Mouse (Mus musculus) limb, embryonic 11.5 days (tissue): Measurements from ENCODE around the gene Wnt10b. TPM values are rescaled to one million over a fixed set of nuclear protein-coding genes. Genes with fewer than 3 reads are reported as not detected.

Experiments
- ATAC-seq: fragments of 200-750 bp; cut with Nextera tagmentation; 2 replicates; pipeline ENCODE4 v1.8.0; 2017; ENCODE audit warnings: low read depth; ENCODE audit not compliant: insufficient number of reproducible peaks, low FRiP score, low TSS enrichment
- DNase-seq: peaks from one replicate; pipeline ENCODE4 v3.0.0-alpha.2; 2015; ENCODE audit warnings: low spot score
- H3K27ac ChIP-seq: fragments of 300-500 bp; sonication (generic); replicated peaks from 2 replicates; pipeline ENCODE4 v1.5.1; 2014; ENCODE audit warnings: low read depth, mild to moderate bottlenecking, low read length
- H3K27me3 ChIP-seq: fragments of 300-500 bp; sonication (generic); 2 replicates; pipeline ENCODE4 v1.6.1; 2014; ENCODE audit warnings: mild to moderate bottlenecking, low read length, mixed read lengths; ENCODE audit not compliant: control insufficient read depth, insufficient read depth
- H3K36me3 ChIP-seq: fragments of 300-500 bp; sonication (generic); 2 replicates; pipeline ENCODE4 v1.6.1; 2014; ENCODE audit warnings: mild to moderate bottlenecking, low read length, moderate library complexity, mixed read lengths; ENCODE audit not compliant: control insufficient read depth, insufficient read depth
- H3K4me1 ChIP-seq: fragments of 300-500 bp; sonication (generic); 2 replicates; pipeline ENCODE4 v1.6.1; 2014; ENCODE audit warnings: low read length, mixed read lengths; ENCODE audit not compliant: control insufficient read depth, insufficient read depth
- H3K4me2 ChIP-seq: fragments of 300-500 bp; sonication (generic); 2 replicates; pipeline ENCODE4 v1.6.1; 2014; ENCODE audit warnings: low read depth, mild to moderate bottlenecking, moderate library complexity; ENCODE audit not compliant: severe bottlenecking
- H3K4me3 ChIP-seq: fragments of 300-500 bp; sonication (generic); 2 replicates; pipeline ENCODE4 v1.5.1; 2014; ENCODE audit warnings: low read depth, low read length
- H3K9ac ChIP-seq: fragments of 300-500 bp; sonication (generic); 2 replicates; pipeline ENCODE4 v1.6.1; 2014; ENCODE audit warnings: mild to moderate bottlenecking, low read length
- H3K9me3 ChIP-seq: fragments of 300-500 bp; sonication (generic); 2 replicates; pipeline ENCODE4 v1.6.1; 2016; ENCODE audit warnings: low read length; ENCODE audit not compliant: control insufficient read depth
- WGBS: fragments of 180-500 bp; shearing (Covaris S2); extraction: QIAGEN DNeasy Blood & Tissue Kit; methylation state at CpG from one replicate; pipeline ENCODE4 v1.1.7; 2014; 5-methylcytosine and 5-hydroxymethylcytosine counted together
- polyA plus RNA-seq: library from polyadenylated mRNA; unstranded; fragments of >200 nt; fragmentation: Nextera tagmentation; extraction: Ambion mirVana; gene quantifications from 2 replicates; pipeline ENCODE4 v1.2.1, GENCODE M21; 2014

The Wnt10b gene
- polyA plus RNA-seq, 1 experiment from 2014 or later = 0.81 TPM

DNA sequence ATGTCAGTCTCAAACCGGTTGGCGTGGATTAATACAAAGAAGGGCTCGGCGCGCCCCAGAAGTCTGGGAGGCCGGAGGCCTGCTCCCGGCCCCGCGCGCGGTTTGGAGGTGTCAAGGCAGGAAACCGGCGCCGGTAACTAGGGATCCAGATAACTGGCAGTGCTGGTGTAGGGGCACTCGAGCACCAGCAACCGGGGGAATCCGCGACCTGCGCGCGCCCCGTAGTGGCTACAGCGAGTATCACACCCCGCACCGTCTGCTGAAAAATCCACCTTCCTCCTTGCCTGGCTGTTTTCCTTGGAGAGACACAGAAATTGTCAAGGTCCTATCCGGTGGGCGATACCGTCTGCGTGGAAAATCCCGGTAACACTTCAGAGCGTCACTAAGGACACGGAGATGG is 26.1 kb upstream of the Wnt10b start:
- Histone ChIP-seq H3K9ac (no peak overlapping the region), H3K4me1 (peaks cover 21% of the 10 kb centered on the region), H3K4me3 (no peak overlapping the region), H3K27ac (no peak overlapping the region), H3K4me2 (no peak overlapping the region; the same call in 1 of the 2 replicates), H3K36me3 (no peaks in the 10 kb centered on the region), H3K9me3 (no peaks in the 10 kb centered on the region), H3K27me3 (peaks cover 98% of the 10 kb centered on the region)
- DNase-seq (peak; percentile 93), ATAC-seq (no peak)
- under 1% methylated on average over 32 of the region's 32 CpGs for WGBS

DNA sequence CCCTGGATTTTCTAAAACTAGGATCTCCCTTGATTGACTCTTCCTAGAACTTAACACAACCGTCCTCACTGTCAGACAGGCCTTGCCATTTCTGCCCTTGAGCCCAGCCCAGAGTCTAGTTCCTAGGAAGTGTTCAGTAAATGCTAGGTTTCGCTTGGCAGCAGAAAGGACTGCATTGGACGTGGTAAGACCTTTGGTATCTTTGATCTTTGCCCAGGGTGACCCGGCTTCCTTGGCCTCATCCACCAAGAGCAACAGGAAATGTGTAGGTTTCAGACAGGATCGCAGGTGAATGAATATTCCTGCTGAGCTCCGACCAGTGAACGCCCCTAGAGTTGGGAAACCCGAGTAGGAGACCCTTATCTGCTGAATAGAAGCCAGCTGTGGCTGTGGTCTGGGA is 25.0 kb upstream of the Wnt10b start:
- Histone ChIP-seq H3K9me3 (no peaks in the 10 kb centered on the region), H3K36me3 (no peaks in the 10 kb centered on the region), H3K27ac (no peak overlapping the region), H3K9ac (no peak overlapping the region), H3K4me2 (no peak overlapping the region), H3K4me3 (no peak overlapping the region), H3K4me1 (peaks cover 18% of the 10 kb centered on the region), H3K27me3 (peaks cover 98% of the 10 kb centered on the region)
- WGBS = 5% methylated on average over 8 of the region's 8 CpGs
- DNase-seq (no peak), ATAC-seq (no peak)

DNA sequence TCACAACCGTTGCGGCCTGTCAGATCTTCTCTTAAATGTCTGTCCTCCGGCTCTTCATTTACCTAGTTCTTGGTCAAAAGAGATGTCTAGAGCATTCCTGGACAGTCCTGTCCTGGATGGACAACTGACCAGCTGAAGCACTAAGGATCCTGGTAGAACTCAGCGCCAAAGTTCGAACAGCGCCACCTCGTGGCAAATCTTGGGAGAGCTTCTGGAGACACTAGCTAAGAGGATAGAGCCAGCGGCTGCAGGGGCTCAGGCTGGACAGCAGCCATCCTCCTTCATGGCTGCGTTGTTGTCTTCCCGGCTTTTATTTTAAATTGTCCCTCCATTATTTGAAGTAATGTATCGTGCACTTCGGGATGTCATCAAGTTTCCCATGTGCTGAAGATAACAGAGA is 21.4 kb upstream of the Wnt10b start:
- 10% methylated on average over 12 of the region's 12 CpGs for WGBS
- H3K9ac ChIP-seq = no peak overlapping the region
- H3K27ac ChIP-seq = no peak overlapping the region
- no peaks in the 10 kb centered on the region for H3K36me3 ChIP-seq
- H3K4me3 ChIP-seq = no peak overlapping the region
- no peak overlapping the region for H3K4me2 ChIP-seq
- ATAC-seq = no peak
- H3K4me1 ChIP-seq = peaks cover 2% of the 10 kb centered on the region; the same call in 1 of the 2 replicates
- no peaks in the 10 kb centered on the region for H3K9me3 ChIP-seq
- DNase-seq = peak; percentile 92
- H3K27me3 ChIP-seq = peaks cover 95% of the 10 kb centered on the region

DNA sequence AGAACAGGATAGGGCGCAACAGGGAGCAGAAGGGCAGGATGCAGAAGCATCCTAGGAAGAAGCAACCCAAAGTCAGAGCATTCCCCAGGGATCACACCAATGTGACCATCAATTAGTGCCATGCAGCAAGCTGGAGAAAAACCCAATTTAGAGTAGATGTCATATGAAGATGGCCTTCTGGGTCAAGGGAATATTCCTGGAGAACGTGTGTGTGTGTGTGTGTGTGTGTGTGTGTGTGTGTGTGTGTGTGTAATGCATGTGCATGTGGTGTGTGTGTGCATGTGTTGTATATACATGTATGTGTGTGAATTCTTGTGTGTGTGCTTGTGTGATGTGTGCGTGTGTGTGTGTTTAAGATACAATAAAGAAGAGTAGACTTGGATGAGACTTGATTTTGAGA is 21.0 kb upstream of the Wnt10b start:
- H3K9me3 ChIP-seq = no peaks in the 10 kb centered on the region
- no peak overlapping the region for H3K9ac ChIP-seq
- H3K27me3 ChIP-seq = peaks cover 95% of the 10 kb centered on the region
- DNase-seq = no peak
- no peak for ATAC-seq
- no peak overlapping the region for H3K4me2 ChIP-seq
- H3K4me1 ChIP-seq = peaks cover 2% of the 10 kb centered on the region; the same call in 1 of the 2 replicates
- 49% methylated on average over 3 of the region's 3 CpGs for WGBS
- H3K27ac ChIP-seq = no peak overlapping the region
- no peaks in the 10 kb centered on the region for H3K36me3 ChIP-seq
- no peak overlapping the region for H3K4me3 ChIP-seq

DNA sequence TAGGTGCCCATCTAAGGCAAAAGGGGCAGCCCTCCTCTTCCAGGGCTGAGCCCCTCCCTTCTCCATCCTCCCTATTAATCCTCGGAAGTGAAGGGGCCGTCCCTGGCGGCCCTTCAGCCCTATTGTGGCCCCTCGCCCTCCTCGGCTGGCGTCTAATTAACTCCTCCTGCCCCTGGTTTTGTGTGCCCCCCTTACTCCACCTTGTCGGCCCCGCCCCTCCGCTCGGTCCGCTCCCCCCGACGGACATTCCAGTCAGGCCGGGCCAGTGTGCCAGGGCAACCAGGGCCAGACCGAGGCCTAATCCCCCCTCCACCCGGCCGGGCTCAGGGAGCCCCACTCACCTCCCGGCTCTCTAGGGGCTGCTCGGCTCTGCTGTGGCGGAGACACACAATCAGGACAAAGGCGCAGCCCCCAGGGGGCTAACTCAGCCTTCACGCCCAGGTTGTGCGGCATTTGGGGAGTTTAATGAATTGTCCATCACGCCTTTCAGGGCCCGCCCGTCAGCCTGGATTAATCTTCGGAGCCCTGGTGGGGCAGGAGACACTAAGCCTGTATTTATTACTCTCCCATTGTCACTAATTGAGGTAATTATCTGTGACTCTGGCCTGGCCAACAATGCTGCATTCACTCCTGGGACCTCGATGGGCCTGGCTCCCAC is 20.0 kb upstream of the Wnt10b start:
- H3K27ac ChIP-seq = no peak overlapping the region
- no peak for DNase-seq
- H3K27me3 ChIP-seq = peaks cover 95% of the 10 kb centered on the region
- no peaks in the 10 kb centered on the region for H3K9me3 ChIP-seq
- no peak overlapping the region for H3K9ac ChIP-seq
- WGBS = 1% methylated on average over 28 of the region's 28 CpGs
- H3K4me3 ChIP-seq = no peak overlapping the region
- H3K36me3 ChIP-seq = no peaks in the 10 kb centered on the region
- H3K4me1 ChIP-seq = peaks cover 7% of the 10 kb centered on the region
- no peak for ATAC-seq
- no peak overlapping the region for H3K4me2 ChIP-seq

DNA sequence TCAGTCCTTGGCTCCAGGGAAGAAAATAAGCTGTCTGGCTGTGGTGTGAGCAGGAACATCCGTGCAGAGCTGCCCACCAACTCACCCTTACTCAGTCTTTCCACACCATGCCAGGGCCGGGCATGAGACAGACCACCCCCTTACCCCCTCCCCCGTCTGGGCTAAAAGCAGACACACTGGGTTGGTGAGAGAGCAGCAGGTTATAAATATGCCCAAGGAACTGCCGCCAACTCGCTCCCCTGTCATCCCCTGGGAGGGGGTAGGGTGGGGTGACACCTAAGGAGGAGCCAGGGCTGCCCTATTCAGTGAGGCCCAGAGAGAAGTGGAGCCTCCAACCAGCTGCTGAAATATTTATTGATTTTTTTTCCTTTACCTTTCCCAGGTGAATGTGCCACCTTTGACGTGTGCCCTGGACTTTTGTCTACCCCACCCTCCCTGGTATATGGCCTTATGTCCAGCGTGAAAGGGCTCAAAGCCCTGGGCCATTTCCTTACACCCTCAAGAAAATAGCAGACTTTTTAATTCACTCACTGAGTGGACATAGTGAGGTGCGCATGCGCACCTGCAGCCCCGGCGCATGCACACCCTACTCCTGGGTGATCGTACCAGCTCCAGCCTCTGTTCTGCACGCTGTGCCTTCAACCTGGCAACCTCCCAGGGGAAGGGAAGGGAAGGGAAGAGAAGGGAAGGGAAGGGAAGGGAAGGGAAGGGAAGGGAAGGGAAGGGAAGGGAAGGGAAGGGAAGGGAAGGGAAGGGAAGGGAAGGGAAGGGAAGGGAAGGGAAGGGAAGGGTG is 19.0 kb upstream of the Wnt10b start:
- DNase-seq = no peak

DNA sequence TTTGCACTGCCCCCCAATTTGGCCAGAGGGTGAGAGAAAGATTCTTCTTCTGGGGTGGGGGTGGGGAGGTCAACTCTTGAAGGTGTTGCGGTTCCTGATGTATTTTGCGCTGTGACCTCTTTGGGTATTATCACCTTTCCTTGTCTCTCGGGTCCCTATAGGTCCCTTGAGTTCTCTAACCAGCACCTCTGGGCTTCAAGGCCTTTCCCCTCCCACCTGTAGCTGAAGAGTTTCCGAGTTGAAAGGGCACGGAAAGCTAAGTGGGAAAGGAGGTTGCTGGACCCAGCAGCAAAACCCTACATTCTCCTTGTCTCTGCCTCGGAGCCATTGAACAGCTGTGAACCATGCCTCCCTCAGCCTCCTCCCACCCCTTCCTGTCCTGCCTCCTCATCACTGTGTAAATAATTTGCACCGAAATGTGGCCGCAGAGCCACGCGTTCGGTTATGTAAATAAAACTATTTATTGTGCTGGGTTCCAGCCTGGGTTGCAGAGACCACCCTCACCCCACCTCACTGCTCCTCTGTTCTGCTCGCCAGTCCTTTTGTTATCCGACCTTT is 15.3 kb upstream of the Wnt10b start:
- WGBS = 4% methylated on average over 13 of the region's 13 CpGs
- peaks cover 97% of the 10 kb centered on the region for H3K27me3 ChIP-seq
- no peak overlapping the region for H3K9ac ChIP-seq
- DNase-seq (no peak), ATAC-seq (no peak)
- no peak overlapping the region for H3K4me2 ChIP-seq
- H3K9me3 ChIP-seq = no peaks in the 10 kb centered on the region
- H3K27ac ChIP-seq = no peak overlapping the region
- H3K36me3 ChIP-seq = no peaks in the 10 kb centered on the region
- no peak overlapping the region for H3K4me3 ChIP-seq
- H3K4me1 ChIP-seq = peaks cover 15% of the 10 kb centered on the region

More for the DNA sequence above, 19.0 kb upstream of the Wnt10b start:
- H3K4me1 ChIP-seq = peaks cover 7% of the 10 kb centered on the region
- no peak overlapping the region for H3K27ac ChIP-seq
- no peak overlapping the region; the same call in 1 of the 2 replicates for H3K4me2 ChIP-seq
- no peaks in the 10 kb centered on the region for H3K9me3 ChIP-seq
- no peak overlapping the region for H3K4me3 ChIP-seq
- no peak for ATAC-seq
- H3K9ac ChIP-seq = no peak overlapping the region
- WGBS = 7% methylated on average over 13 of the region's 13 CpGs
- peaks cover 95% of the 10 kb centered on the region for H3K27me3 ChIP-seq
- H3K36me3 ChIP-seq = no peaks in the 10 kb centered on the region

DNA sequence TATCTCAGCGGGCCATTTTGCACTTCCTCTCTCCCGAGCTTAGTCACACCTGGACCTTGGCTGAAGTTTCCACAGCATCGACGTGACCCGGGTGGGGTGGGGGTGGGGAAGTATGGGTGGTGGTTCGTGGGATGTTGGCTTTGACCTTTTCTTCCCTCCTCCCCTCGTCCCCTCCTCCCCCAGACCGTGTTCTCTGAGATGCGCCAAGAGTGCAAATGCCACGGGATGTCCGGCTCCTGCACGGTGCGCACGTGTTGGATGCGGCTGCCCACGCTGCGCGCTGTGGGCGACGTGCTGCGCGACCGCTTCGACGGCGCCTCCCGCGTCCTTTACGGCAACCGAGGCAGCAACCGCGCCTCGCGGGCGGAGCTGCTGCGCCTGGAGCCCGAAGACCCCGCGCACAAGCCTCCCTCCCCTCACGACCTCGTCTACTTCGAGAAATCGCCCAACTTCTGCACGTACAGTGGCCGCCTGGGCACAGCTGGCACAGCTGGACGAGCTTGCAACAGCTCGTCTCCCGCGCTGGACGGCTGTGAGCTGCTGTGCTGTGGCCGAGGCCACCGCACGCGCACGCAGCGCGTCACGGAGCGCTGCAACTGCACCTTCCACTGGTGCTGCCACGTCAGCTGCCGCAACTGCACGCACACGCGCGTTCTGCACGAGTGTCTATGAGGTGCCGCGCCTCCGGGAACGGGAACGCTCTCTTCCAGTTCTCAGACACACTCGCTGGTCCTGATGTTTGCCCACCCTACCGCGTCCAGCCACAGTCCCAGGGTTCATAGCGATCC is 14.5 kb upstream of the Wnt10b start:
- Histone ChIP-seq H3K9ac (no peak overlapping the region), H3K27me3 (peaks cover 95% of the 10 kb centered on the region), H3K27ac (no peak overlapping the region), H3K4me2 (peak overlapping the region; percentile 5; the same call in 1 of the 2 replicates), H3K4me1 (peaks cover 12% of the 10 kb centered on the region; the same call in 1 of the 2 replicates), H3K4me3 (peak overlapping the region; percentile 0; the same call in 1 of the 2 replicates), H3K9me3 (no peaks in the 10 kb centered on the region), H3K36me3 (no peaks in the 10 kb centered on the region)
- DNase-seq = no peak
- ATAC-seq = no peak
- 2% methylated on average over 74 of the region's 75 CpGs for WGBS
